Mouse (Mus musculus): ENCODE measurements at regions not wholly inside any gene's neighbourhood (a gene's known extent, or its start where the extent isn't known, plus 50 kb on each side); places are given as distances from the start of the nearest gene placed in this dataset.

DNA sequence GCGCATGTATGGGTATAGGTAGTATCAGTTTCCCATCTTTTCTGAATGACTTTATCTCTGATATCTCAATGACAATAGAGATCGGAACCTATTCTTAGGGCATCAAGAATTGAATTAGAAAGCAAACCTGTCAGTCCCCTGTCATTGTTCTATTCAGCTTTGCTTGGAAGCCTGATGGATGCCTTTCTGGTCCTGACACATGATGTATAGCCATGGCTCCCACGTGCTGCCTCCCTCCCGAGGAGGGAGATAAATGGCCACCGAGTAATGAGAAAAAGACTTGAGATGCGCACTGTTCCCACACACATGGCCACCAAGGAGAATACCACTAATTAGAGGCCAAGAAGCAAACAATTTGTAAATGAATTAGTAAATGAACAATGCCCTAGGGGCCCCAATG lies 261.8 kb upstream of the Adgrl2 start:
- TF ChIP-seq CTCF (IDR thresholded peaks at IDR 0.05; ENCODE audit: borderline replicate concordance, insufficient read depth, low read depth, low read length): no peak
- no peak for TF ChIP-seq POLR2A (IDR thresholded peaks at IDR 0.05; ENCODE audit: borderline replicate concordance, insufficient read depth, low read length)
